Mouse (Mus musculus) thymus, postnatal 10 days (tissue): ENCODE data around the gene Tshz2.
"Not testable (repeated sequence)": the region's sequence is repeated elsewhere in the genome, so short reads cannot be mapped to it uniquely, and the experiment has no call there.

ENCODE experiments used
- DNase-seq, 2 experiments: peaks; one replicate each; pipeline ENCODE4 v3.0.0; 2021; ENCODE audit warnings: low spot score in 2 of 2

Gene Tshz2

GRCm38 (mm10) chr2:169758120-169758519, 125.3 kb downstream of the Tshz2 start:
- no peak for DNase-seq

- no peak for DNase-seq
Observed at GRCm38 (mm10) chr2:169760117-169760516, 127.3 kb downstream of the Tshz2 start.

DNA sequence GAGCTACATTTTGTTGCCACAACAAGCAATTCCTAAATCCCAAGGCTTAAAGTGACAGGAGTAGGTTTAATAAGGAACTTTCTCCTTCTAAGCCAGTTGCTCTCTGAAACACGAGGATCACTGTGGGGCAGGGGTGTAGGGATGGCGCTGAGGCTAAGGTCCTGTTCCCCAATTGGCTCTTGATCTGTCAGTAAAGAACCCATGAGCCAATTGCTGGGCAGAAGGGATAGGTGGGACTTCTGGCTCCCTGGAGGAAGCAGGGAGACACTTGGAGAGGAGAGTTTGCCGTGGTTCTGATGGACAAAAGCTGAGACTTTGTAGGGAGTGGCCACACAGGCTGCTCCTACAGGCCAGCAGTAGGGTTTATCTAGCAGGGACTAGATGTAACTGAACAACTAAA, 128.9 kb downstream of the Tshz2 start:
- DNase-seq = no peak

- no peak for DNase-seq
Observed at GRCm38 (mm10) chr2:169762301-169762700, 129.5 kb downstream of the Tshz2 start.

GRCm38 (mm10) chr2:169763716-169764115, 130.9 kb downstream of the Tshz2 start:
- DNase-seq = no peak

DNA sequence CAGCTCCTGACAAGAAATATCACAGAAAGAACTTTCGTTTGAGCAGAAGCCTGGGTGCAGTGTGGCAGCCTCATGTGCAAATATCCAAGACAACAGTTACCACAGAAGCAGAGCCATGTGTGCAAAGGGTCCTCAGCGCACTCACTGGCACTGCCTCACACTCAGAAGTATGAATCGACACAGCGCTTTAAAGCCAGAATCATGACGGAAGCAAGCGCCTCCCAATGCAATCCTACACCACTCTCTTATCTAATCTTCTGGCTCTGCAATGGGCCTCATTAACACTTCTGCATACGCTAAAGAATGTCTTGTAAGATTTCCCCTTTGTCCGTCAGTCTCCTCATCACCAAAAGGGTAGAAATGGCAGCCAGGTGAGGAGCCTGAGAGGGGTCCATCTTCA, 133.4 kb downstream of the Tshz2 start:
- DNase-seq = no peak

DNA sequence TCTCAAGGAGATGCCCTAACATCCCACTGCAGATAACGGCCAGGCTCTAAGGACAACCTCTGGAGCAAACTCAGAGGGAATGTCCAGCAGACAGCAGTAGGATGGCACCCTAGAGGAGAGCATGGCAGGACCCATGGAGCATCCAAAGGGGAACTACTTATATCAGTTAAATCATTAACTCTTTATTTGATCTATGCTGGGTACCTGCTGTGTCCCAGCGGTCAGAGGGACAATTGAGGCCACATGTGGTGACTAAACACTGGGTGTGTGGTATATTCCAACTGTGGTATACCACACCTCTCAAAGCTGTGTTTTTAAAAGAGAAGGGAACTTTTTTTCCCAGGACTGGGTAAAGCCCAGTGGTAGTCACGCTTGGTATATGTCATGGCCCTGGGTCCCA, 134.5 kb downstream of the Tshz2 start:
- no peak for DNase-seq

- DNase-seq = no peak
Observed at GRCm38 (mm10) chr2:169775078-169775477, 142.3 kb downstream of the Tshz2 start.

DNA sequence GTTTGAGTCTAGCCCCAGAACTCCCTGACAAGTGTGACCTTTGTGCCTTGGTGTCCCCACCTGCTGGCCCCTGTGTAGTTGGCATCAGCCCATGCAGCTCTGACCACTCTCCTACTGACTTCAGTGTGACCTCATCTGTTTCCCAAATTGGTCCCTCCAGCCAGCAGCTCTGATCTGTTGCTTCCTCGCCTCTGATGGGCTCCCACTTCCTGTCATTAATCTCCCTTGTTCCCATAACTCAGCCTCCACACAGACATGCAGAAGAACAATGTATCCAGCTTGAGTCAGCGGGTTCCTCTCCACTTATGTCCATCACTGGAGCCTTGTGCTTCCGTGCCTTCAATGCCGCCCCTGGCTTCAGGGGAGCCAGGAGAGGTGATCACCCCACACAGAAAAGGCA, 144.4 kb downstream of the Tshz2 start:
- no peak for DNase-seq

DNA sequence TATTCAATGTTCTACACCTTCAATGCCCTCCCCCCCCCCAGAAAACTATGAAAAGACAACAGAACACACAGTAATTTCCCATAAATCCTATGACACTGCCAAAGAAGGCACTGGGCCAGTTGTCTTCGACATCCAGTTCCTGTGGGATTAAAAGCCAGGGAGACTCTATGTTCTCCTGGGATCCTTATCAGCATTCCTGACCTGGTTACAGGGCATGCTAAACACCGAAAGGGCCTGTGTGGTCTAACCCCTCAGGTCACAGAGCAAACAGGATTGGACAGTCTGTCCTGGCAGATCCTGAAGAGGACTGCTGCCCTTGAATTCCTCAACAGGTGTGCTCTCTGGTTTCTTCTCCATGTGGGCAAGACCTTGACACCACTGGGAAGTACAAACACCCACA, 145.0 kb downstream of the Tshz2 start:
- DNase-seq = no peak

GRCm38 (mm10) chr2:169778740-169779345, 146.0 kb downstream of the Tshz2 start:
- DNase-seq = no peak

GRCm38 (mm10) chr2:169781671-169782070, 148.9 kb downstream of the Tshz2 start:
- not testable (repeated sequence) for DNase-seq

DNA sequence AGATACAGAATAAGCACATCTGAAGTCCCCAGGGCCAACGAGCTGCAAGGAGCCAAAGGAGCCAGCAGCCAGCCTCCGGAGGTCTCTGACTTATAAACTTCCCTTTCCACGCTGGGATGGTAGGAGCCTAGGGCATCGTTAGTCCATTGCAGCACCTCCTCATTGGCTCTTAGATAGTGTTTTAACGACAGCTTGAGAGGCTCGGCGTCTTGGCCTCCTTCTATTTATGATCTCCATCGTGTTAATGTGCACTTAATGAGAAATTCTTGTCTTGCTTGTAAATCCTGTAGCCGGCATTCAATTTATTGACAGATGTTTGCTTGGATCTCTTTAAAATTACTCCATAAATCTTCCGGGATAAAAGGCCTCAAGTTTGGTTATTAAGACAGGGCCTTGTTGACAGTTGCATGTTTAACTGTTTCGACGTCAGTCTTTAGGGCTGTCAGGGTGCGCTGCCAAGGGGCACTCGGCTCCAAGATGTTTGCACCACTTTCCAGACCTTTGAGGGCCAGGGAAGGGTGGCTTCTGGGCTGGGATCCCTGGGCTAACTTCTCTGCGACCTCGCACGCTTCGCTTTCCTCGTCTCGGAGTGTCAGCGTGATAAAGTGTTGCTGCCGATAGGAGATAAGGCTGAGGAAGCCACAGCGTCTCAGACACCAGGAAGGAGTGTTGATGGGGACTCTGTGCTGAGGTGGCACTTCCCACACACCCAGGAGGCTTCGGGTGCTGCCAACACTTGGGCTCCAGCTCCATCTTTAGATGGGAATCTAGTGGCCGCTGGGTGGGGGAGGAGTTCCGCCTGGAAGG, 150.3 kb downstream of the Tshz2 start:
- no peak for DNase-seq

DNA sequence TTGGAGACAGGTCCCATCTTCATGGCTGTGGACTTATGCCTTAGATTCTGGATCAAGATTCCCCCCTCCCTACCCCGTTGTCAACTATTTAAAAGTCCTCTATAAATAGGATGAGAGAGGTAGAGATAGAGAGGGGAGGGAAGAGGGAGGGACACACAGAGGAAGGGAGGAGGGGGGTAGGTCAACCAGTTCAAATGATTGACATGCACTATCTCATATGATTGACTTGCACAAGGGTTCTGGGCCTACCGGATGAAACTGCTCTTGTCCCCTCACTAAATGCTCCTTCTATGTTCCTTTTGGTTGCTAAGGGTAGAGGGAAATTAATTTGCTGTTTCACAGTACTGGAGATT, 150.8 kb downstream of the Tshz2 start:
- DNase-seq = no peak

DNA sequence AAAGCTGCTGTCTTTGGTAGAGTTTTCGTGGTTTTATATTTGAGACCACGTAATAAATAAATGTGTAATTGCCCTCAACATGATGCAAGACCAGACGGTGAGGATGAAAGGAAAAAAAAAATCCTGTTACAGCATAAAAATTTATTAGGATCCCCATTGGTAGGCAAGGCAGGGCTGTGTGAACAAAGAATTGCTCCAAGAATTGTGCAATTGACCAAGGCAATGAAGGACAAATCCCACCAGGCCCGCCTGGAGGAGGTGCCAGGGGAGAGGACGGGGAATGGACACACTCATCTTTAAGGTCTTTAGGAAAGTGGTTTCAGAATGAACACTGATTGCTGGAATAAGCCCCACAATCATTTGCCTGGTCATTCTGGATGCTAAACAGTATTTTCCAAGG, 154.6 kb downstream of the Tshz2 start:
- no peak for DNase-seq

- DNase-seq = no peak
Observed at GRCm38 (mm10) chr2:169787906-169788305, 155.1 kb downstream of the Tshz2 start.

- peak; percentile 51 to 61 for DNase-seq
Observed at GRCm38 (mm10) chr2:169790439-169791131, 157.8 kb downstream of the Tshz2 start.

GRCm38 (mm10) chr2:169792706-169793105, 159.9 kb downstream of the Tshz2 start:
- no peak for DNase-seq

DNA sequence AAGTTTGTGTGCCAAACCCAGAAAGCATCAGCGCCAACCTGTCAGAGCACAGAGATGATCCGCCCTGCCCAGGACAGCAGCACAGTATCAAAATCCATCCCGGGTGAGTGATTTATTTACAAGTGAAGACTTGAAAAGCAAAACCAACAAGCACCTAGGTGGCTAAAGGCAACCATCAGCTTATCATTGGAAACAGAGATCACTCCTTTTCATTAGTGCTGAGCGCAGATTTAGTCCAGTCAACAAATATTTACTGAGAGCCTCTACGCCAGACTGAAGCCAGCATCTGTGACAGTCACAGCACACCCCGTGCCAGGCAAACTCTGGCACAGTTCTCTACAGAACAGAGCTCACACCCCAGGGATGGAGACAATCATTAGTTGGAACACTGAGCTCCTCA, 169.4 kb downstream of the Tshz2 start:
- DNase-seq = no peak

GRCm38 (mm10) chr2:169804380-169804779, 171.6 kb downstream of the Tshz2 start:
- no peak for DNase-seq

DNA sequence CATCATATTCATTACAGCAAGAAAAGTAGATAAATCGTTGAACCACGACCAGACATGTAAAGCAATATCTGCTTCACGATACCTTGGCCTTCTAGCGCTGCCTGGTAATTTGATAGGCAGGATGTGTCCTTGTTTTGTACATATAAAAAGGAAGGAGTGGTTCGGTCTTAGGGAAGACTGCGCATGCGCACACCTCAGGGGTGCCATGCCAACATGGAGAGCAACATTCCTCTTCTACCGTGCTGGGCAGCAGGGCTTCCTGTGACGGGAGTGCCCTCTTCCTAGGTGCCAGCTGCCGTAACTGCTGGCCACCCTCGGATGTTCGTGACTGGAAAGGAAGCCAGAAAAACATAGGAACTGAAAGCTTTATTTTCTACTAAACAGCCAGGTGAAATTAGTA, 172.7 kb downstream of the Tshz2 start:
- no peak for DNase-seq

DNA sequence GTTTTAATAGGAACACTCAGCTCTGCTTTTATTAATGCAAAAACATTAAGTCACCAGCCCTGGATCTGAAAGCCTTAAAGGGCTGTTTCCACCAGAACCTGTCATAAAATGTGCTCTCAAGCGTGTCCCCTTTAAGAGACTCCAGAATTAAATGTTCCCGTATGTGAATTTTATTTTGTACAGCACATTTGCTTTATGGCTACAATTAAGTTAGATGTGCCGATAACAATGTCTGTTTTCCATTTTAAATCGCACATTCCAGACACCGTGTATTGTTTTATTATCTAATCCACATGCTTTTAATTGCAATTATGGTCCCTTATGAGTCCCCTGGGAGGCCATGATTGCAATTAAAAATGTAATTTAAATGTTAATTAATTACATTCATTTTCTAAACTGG, 178.8 kb downstream of the Tshz2 start:
- DNase-seq = no peak

GRCm38 (mm10) chr2:169812055-169812454, 179.2 kb downstream of the Tshz2 start:
- no peak for DNase-seq
